Mouse (Mus musculus): ENCODE data around the gene Nxf3. TPM values are rescaled to one million over a fixed set of nuclear protein-coding genes. Genes with fewer than 3 reads are reported as not detected.
"Not testable (repeated sequence)": the region's sequence is repeated elsewhere in the genome, so short reads cannot be mapped to it uniquely, and the experiment has no call there.

Gene Nxf3
- polyA plus RNA-seq, 1 experiment from 2014 or later = 0.62 TPM

GRCm38 (mm10) chrX:136067201-136067991 lies 17.7 kb downstream of the Nxf3 start:
- ATAC-seq (ENCODE audit: extremely low read depth, insufficient number of reproducible peaks, low FRiP score, low TSS enrichment); H3K27me3 ChIP-seq (replicated peaks); H3K27ac ChIP-seq (replicated peaks); H3K9ac ChIP-seq; H3K9me3 ChIP-seq; H3K4me1 ChIP-seq; H3K36me3 ChIP-seq: not testable (repeated sequence)
- peak overlapping the region; percentile 62 for H3K4me2 ChIP-seq
- H3K4me3 ChIP-seq = peak overlapping the region; percentile 43
- 20% methylated on average over 14 of the region's 48 CpGs for WGBS

- no peak overlapping the region for H3K9ac ChIP-seq
- no peaks in the 10 kb centered on the region for H3K9me3 ChIP-seq
- H3K27me3 ChIP-seq (replicated peaks) = 0 out of 2 replicates have a peak, but pooled peaks cover 7% of the 10 kb centered on the region
- no peaks in the 10 kb centered on the region for H3K4me1 ChIP-seq
- no peak overlapping the region for H3K4me2 ChIP-seq
- WGBS = 63% methylated on average over 1 of the region's 1 CpGs
- H3K27ac ChIP-seq (replicated peaks) = no peak overlapping the region
- no peak for ATAC-seq (ENCODE audit: extremely low read depth, insufficient number of reproducible peaks, low FRiP score, low TSS enrichment)
- H3K36me3 ChIP-seq = no peaks in the 10 kb centered on the region
- no peak overlapping the region for H3K4me3 ChIP-seq
Measured at GRCm38 (mm10) chrX:136060698-136061097, 24.4 kb downstream of the Nxf3 start.

GRCm38 (mm10) chrX:136051219-136051618 lies 33.8 kb downstream of the Nxf3 start:
- Histone ChIP-seq H3K4me1 (no peaks in the 10 kb centered on the region), H3K4me3 (no peak overlapping the region), H3K36me3 (no peaks in the 10 kb centered on the region), H3K4me2 (no peak overlapping the region), H3K9ac (no peak overlapping the region), H3K27ac (replicated peaks) (no peak overlapping the region), H3K9me3 (no peaks in the 10 kb centered on the region), H3K27me3 (replicated peaks) (0 out of 2 replicates have a peak, but pooled peaks cover 3% of the 10 kb centered on the region)
- WGBS = 66% methylated on average over 2 of the region's 2 CpGs
- no peak for ATAC-seq (ENCODE audit: extremely low read depth, insufficient number of reproducible peaks, low FRiP score, low TSS enrichment)

DNA sequence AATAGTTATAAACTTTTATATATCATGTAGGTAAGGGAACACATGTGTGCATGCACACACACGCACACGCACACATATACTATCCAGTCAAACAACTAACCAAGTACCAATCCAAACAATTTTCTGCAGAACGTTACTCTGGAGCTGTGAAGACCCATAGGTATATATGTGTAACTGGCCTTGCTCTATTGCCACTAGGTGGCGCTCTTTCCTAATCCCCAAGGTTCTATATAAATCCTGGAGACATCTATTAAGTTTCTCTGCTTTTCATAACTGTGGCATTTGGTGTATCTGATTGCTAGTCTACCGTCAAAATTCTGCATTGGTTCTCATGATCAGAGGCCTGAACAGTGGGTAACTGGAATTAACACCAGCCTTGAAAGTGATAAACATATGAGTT lies 37.5 kb downstream of the Nxf3 start:
- Histone ChIP-seq H3K4me1 (no peaks in the 10 kb centered on the region), H3K36me3 (no peaks in the 10 kb centered on the region), H3K9me3 (no peaks in the 10 kb centered on the region), H3K27ac (replicated peaks) (no peak overlapping the region), H3K4me2 (no peak overlapping the region), H3K27me3 (replicated peaks) (no peaks in the 10 kb centered on the region), H3K4me3 (no peak overlapping the region), H3K9ac (no peak overlapping the region)
- no peak for ATAC-seq (ENCODE audit: extremely low read depth, insufficient number of reproducible peaks, low FRiP score, low TSS enrichment)
- WGBS = 11% methylated on average over 5 of the region's 5 CpGs

GRCm38 (mm10) chrX:136043726-136044125 lies 41.3 kb downstream of the Nxf3 start:
- Histone ChIP-seq H3K9me3 (no peaks in the 10 kb centered on the region), H3K4me3 (no peak overlapping the region), H3K27ac (replicated peaks) (no peak overlapping the region), H3K27me3 (replicated peaks) (no peaks in the 10 kb centered on the region), H3K4me1 (no peaks in the 10 kb centered on the region), H3K9ac (no peak overlapping the region), H3K36me3 (no peaks in the 10 kb centered on the region), H3K4me2 (no peak overlapping the region)
- WGBS = 75% methylated on average over 1 of the region's 1 CpGs
- no peak for ATAC-seq (ENCODE audit: extremely low read depth, insufficient number of reproducible peaks, low FRiP score, low TSS enrichment)

DNA sequence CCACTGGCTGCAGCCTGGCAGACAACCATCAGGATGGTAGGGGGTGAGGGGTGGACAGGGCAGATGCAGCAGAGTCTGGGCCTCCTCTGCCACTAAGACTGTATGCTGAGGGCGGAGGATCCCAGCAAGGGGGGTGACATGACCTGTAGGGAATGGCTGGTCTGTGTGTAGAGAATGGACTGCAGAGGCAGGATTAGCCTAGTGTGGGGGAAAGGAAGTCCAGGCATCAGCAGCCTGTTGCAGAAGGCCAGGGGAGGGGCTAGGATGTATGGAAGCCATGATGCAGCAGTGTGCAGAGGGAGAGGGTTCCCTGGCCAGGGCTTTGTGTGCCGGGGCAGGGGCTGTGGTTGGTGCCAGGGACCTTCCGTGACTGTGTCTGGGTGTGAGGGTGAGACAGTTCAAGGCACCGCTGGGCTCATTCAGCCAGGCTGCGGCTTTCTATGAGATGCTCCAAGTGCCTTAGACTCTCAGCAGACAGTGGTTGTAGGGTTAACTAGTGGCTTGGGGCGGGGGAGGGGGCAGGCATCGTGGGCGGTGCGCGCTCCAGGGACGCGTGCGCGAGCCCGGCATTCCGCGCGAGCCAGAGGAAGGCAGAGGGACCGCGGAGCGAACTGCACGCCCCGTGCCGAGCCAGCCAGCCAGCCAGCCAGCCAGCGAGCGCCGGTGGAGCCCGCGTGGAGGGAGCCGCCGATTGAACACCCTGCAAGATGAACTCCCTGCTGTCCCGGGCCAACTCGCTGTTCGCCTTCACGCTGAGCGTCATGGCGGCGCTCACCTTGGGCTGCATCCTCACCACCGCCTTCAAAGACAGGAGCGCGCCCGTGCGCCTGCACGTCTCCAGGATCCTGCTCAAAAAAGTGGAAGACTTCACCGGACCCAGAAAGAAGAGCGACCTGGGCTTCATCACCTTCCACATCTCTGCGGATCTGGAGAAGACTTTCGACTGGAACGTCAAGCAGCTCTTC lies 52.0 kb downstream of the Nxf3 start, which contains the start of gene Arxes1:
Gene Arxes1 (plus strand): TSS at position 569 of the 965 bp plus-strand sequence.
- not testable (repeated sequence) for H3K27ac ChIP-seq (replicated peaks); H3K9ac ChIP-seq; H3K27me3 ChIP-seq (replicated peaks); H3K9me3 ChIP-seq; H3K4me1 ChIP-seq; H3K36me3 ChIP-seq
- Histone ChIP-seq H3K4me3 (peak within 1 kb of the TSS; percentile 38), H3K4me2 (peak within 1 kb of the TSS; percentile 61)
- ATAC-seq (ENCODE audit: extremely low read depth, insufficient number of reproducible peaks, low FRiP score, low TSS enrichment) = peak; percentile 77; the same call in 1 of the 2 replicates
- 2% methylated on average over 19 of the region's 49 CpGs for WGBS

GRCm38 (mm10) chrX:136030331-136030730 lies 54.7 kb downstream of the Nxf3 start:
- 75% methylated on average over 1 of the region's 1 CpGs for WGBS
- H3K27me3 ChIP-seq (replicated peaks) = no peaks in the 10 kb centered on the region
- H3K4me2 ChIP-seq = no peak overlapping the region
- no peaks in the 10 kb centered on the region for H3K36me3 ChIP-seq
- H3K27ac ChIP-seq (replicated peaks) = no peak overlapping the region
- no peak for ATAC-seq (ENCODE audit: extremely low read depth, insufficient number of reproducible peaks, low FRiP score, low TSS enrichment)
- H3K9me3 ChIP-seq = no peaks in the 10 kb centered on the region
- no peak overlapping the region for H3K4me3 ChIP-seq
- no peak overlapping the region for H3K9ac ChIP-seq
- H3K4me1 ChIP-seq = no peaks in the 10 kb centered on the region

Other genes starting within 250 kb of the Nxf3 start
- 21.8 and 22.6 TPM in 2 replicates for gene Gprasp2, start 246.2 kb downstream of the Nxf3 start, polyA plus RNA-seq (2015; fragmentation: Nextera tagmentation; extraction: Ambion mirVana)
- gene Arxes2, start 91.4 kb downstream of the Nxf3 start, polyA plus RNA-seq (2015; fragmentation: Nextera tagmentation; extraction: Ambion mirVana) = 69.2 and 80.4 TPM in 2 replicates
- 29.2 and 29.5 TPM in 2 replicates for gene Arxes1, start 51.9 kb downstream of the Nxf3 start, polyA plus RNA-seq (2015; fragmentation: Nextera tagmentation; extraction: Ambion mirVana)
- gene Bex2, start 17.0 kb downstream of the Nxf3 start, polyA plus RNA-seq (2015; fragmentation: Nextera tagmentation; extraction: Ambion mirVana) = 34.0 and 40.3 TPM in 2 replicates
- gene Bex4, start 53.7 kb upstream of the Nxf3 start, polyA plus RNA-seq (2015; fragmentation: Nextera tagmentation; extraction: Ambion mirVana) = 195 and 204 TPM in 2 replicates
- gene Tceal8, start 87.1 kb upstream of the Nxf3 start, polyA plus RNA-seq (2015; fragmentation: Nextera tagmentation; extraction: Ambion mirVana) = 230 and 260 TPM in 2 replicates
- 15.2 and 16.5 TPM in 2 replicates for gene Tceal5, start 118.6 kb upstream of the Nxf3 start, polyA plus RNA-seq (2015; fragmentation: Nextera tagmentation; extraction: Ambion mirVana)
- 12.3 and 15.1 TPM in 2 replicates for gene Tceal7, start 129.5 kb upstream of the Nxf3 start, polyA plus RNA-seq (2015; fragmentation: Nextera tagmentation; extraction: Ambion mirVana)
- 226 and 272 TPM in 2 replicates for gene Bex1, start 130.3 kb upstream of the Nxf3 start, polyA plus RNA-seq (2015; fragmentation: Nextera tagmentation; extraction: Ambion mirVana)
- gene Tceal9, start 159.8 kb upstream of the Nxf3 start, polyA plus RNA-seq (2015; fragmentation: Nextera tagmentation; extraction: Ambion mirVana) = 448 and 526 TPM in 2 replicates
- 517 and 589 TPM in 2 replicates for gene Bex3, start 185.0 kb upstream of the Nxf3 start, polyA plus RNA-seq (2015; fragmentation: Nextera tagmentation; extraction: Ambion mirVana)

Data from heart, embryonic 13.5 days (tissue).